Mouse (Mus musculus) heart, postnatal 25 days (tissue): ENCODE results near the gene Nxpe5. TPM values are rescaled to one million over a fixed set of nuclear protein-coding genes. Genes with fewer than 3 reads are reported as not detected.

ENCODE experiments used
- DNase-seq: peaks from one replicate; pipeline ENCODE4 v3.0.0; 2022; ENCODE audit warnings: low spot score
- intact Hi-C: fragments of 180-260 bp; cut with DNase I; formaldehyde crosslinking; loops from one replicate; pipeline ENCODE4 v1.15.1; 2025
- total RNA-seq, 2 experiments: library from RNA; stranded (reverse); gene quantifications; 2 replicates each; pipeline ENCODE4 v1.2.3; 2021

The Nxpe5 gene
- total RNA-seq, 2 experiments from 2014 or later, result 0.96 to 1.2 TPM

- no peak for DNase-seq
- intact Hi-C loops, result no loop called here
Measured at GRCm38 (mm10) chr5:138234224-138234623, 8.5 kb downstream of the Nxpe5 start.

DNA sequence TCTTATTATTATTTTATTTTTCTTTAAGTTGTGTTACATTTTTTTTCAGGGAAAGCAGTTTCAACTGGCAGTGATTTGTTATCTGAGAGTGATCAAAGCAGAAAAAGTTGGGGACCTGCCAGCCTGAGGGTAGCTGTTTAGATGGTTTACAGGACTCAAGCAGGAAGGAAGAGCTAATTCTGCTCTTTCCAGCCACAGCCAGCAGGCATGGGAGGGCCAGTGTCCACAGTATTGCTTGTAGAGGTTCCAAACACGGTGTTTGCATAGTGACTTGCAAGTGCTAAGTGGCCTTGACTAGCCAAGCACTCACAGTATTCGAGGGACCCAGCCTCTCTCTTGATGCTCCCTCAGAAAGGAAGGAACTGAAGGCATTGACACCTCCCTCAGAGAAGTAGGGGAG is 15.8 kb downstream of the Nxpe5 start:
- no peak for DNase-seq
- intact Hi-C loops, result no loop called here

DNA sequence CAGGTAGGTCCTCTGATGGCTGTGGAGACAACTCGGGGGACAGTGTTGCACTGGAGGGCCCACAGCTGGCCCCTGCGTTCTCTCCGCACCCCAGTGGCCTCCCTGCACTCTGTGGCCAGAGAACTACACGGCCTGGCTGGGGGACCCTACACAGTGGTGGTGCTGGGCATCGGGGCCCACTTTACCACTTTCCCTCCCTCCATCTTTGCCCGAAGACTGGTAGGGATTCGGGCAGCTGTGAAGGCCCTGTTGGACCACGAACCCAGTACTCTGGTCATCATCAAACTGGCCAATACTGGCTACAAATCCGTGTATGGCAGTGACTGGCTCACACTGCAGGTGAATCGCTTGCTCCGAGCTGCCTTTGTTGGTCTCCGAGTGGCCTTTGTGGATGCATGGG is 25.4 kb downstream of the Nxpe5 start:
- intact Hi-C loops, result no loop called here
- DNase-seq, result no peak

DNA sequence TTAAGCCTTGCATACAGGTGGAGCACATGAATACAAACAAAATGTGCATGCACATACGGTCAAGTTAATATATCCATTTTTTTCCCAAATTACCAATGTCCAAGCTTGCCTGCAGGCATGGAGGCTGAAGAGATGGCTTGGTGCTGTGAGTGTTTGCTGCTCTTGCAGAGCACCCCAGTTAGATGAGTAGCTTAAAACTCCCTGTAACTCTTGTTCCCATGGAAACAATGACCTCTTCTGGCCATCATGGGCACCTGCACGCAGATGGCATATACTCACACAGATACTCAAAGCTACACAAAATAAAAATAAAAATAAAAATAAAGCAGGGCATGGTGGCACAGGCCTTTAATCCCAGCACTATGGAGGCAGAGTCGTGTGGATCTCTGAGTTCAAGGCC is 27.4 kb downstream of the Nxpe5 start:
- DNase-seq, result no peak
- intact Hi-C loops, result no loop called here

DNA sequence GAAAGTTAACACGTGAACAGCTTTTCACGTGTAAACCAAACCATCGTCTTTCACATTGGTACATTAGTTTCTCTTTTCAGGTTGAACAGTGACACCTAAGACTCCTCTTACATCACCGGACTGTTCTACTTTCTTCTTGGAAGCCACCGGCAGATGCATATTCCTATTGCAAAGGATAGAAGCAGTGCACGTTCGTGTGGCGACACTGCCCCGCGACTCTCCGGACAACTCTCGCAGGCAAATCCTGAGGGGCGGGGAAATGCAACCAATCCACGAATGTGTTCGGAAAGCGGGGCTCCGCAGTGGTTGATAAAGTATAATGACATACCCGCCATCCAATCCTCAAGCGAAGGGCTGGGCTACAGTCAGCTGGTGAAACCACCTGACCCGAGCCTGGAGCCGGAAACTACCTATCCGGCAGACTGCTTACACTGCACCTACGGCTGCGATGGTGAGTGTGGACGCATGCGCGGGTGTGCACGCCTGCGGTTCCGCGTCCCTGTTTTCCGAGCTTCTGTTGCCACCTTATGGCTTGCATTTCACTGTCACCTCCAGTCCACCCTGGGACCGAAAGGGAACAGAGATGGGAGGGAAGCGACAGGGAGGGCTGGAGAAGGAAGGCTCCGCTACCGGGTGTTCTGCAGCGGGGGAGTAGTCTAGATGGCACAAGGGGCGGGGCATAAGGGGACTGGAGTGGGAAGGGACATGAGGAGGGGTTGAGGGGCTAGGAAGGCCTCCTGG is 29.8 kb downstream of the Nxpe5 start, which contains the start of gene Lamtor4:
Gene Lamtor4 (plus strand): TSS at position 130 of the 741 bp plus-strand sequence.
- peak; percentile 93 for DNase-seq
- intact Hi-C loops, result loop anchor here (5.0 kb wide), 1 partner anchor 367 kb away; the partner anchor contains the start of gene A430033K04Rik

GRCm38 (mm10) chr5:138256094-138256467 is 30.4 kb downstream of the Nxpe5 start:
- intact Hi-C loops, result loop anchor here (5.0 kb wide), 1 partner anchor 366 kb away; the partner anchor contains the start of gene A430033K04Rik
- no peak for DNase-seq

DNA sequence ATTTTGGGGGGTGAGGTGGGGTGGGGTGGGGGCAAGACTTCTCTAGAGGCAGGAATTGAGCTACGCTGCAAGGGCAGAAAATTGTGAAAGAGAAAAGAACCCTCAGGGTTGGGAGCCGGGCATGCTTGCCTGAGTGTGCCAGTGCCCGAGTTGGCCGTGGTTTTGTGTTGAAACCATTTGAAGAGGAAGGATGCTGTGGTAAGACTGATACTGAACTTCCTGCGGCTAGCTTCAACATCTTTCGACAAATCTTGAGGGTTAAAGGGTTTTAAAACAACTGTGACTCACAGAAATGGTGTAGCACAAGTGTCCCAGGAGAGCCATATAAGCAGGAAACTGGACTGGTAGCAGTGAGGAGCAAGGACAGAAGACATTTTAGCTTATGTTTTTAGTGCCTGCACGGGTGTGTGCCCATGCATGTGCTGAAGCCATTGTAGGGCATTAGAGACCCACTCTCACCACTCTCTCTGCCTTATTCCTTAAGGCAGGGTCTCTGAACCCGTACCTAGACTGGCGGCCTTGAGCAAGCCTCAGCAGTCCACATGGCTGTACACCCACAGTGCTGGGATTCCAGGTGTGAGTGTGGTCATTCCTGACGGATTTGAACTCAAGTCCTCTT is 31.4 kb downstream of the Nxpe5 start:
- DNase-seq, result no peak
- intact Hi-C loops, result loop anchor here (5.0 kb wide), 1 partner anchor 365 kb away; the partner anchor contains the start of gene A430033K04Rik

- no peak for DNase-seq
- intact Hi-C loops, result loop anchor here (5.0 kb wide), 1 partner anchor 365 kb away; the partner anchor contains the start of gene A430033K04Rik
Measured at GRCm38 (mm10) chr5:138257585-138257978, 31.9 kb downstream of the Nxpe5 start.

- DNase-seq, result no peak
- intact Hi-C loops, result loop anchor here (5.0 kb wide), 1 partner anchor 364 kb away; the partner anchor contains the start of gene A430033K04Rik
Measured at GRCm38 (mm10) chr5:138258078-138258477, 32.4 kb downstream of the Nxpe5 start.

- intact Hi-C loops, result loop anchor here (5.0 kb wide), 1 partner anchor 364 kb away; the partner anchor contains the start of gene A430033K04Rik
- DNase-seq, result no peak
Measured at GRCm38 (mm10) chr5:138258542-138258941, 32.8 kb downstream of the Nxpe5 start.

DNA sequence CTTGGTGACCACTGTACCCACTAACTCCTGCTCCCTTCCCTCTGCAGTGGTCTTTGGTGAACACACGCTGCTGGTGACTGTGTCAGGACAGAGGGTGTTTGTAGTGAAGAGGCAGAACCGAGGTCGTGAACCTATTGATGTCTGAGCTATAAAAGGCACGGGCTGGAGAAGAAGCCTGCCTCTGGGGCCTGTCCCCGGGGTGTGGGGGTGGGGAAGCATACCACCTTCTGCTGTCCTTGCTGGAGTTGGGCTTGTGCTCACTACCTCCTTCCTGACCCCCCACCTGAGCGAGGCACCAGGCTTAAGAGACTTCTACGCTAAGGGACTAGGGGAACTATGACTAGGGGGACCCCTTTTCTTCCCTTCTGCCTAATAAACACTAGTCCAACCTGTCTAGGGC is 33.3 kb downstream of the Nxpe5 start:
- DNase-seq, result no peak
- intact Hi-C loops, result loop anchor here (5.0 kb wide), 1 partner anchor 363 kb away; the partner anchor contains the start of gene A430033K04Rik

- intact Hi-C loops, result no loop called here
- DNase-seq, result no peak
Measured at GRCm38 (mm10) chr5:138260051-138260450, 34.4 kb downstream of the Nxpe5 start.

DNA sequence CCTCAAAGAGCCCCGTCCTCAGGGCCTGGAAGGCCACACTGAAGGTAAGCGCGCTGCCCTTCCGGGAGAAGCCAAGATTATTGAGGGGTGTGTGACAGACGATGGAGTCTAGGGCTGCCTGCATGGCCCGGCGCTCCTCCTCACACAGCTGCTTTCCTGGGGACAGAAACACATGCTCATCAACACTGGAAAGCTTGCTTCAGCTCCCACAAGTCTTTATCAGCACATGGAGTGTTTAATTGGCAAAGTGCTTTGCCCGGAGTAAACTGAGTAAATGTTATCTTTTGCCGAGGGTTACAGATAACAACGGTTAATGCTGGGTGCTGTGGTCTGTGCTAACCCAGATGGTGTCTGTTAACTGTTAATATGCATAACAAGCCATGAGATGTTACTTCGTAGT is 35.1 kb downstream of the Nxpe5 start:
- intact Hi-C loops, result no loop called here
- no peak for DNase-seq

- intact Hi-C loops, result no loop called here
- no peak for DNase-seq
Measured at GRCm38 (mm10) chr5:138262001-138262400, 36.3 kb downstream of the Nxpe5 start.

GRCm38 (mm10) chr5:138262582-138263240 is 37.0 kb downstream of the Nxpe5 start:
- DNase-seq, result no peak
- intact Hi-C loops, result no loop called here

DNA sequence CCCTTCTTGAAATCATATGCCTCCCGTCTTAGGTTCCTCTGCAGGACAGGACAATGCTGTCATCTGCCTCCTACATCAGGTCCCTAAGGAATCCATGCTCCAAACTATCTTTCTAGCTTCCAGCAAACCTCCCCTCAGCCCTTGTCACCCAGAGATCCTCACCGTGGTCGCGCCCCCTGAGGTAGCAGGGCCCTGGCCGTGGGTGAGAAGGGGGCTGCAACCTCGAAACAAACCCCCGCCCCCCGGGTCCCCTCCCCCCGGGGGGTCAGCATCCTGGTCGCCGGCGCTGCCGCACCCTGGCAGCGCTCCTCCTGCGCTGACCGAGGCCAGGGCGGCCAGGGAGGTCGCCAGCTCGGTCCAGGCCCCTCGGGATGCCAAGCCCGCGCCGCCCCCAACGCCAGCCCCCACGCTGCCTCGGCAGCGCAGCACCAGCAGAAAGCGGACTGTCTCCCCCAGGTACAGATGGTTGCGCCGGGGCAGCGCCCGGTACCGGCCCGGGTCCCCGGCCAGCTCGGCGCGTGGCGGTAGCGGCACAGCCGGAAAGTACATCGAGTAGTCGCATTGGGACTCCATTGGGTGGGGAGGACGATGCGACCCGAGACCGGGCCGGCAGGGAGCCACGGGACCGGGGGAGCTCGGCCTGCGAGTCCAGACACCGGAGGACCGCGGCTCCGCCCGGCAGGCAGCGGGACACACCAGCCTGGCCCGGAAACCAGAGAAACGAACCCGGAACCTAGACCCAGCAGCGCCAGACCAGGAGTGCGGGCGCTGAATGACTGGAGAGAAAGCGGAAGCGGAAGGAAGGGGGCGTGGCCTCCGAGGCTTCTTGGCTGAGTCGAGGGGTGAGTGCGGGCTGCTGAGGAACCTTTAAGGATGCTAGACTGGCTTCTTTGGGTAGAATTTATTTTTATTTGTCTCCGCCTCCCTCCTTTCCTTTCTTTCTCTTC is 37.8 kb downstream of the Nxpe5 start, which contains the start of gene BC037034:
Gene BC037034 (minus strand): TSS at position 774 of the 947 bp plus-strand sequence.
- intact Hi-C loops, result no loop called here

DNA sequence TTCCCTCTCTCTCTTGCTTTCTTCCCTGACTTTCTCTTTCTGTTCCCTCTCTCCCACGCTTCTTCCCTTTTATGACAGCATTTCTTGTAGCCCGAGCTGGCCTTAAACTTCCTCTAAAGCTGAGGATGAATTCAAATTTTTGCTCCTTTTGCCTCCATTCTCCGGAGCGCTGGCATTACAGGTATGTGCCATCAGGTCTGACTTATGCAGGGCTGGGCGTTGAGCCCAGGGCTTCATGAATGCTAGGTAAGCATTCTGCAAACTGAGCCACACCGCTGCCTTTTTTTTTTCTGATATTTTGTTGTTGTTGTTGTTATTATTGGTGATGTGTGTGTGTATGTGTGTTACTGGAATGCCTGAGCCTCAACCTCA is 38.5 kb downstream of the Nxpe5 start:
- intact Hi-C loops, result no loop called here
- DNase-seq, result no peak

More for the DNA sequence above, 37.8 kb downstream of the Nxpe5 start, which contains the start of gene BC037034:
- DNase-seq, result peak; percentile 81

- intact Hi-C loops, result no loop called here
- DNase-seq, result no peak
Measured at GRCm38 (mm10) chr5:138265712-138266111, 40.0 kb downstream of the Nxpe5 start.

GRCm38 (mm10) chr5:138267114-138267513 is 41.4 kb downstream of the Nxpe5 start:
- no peak for DNase-seq

More at GRCm38 (mm10) chr5:138267114-138267513, 41.4 kb downstream of the Nxpe5 start:
- intact Hi-C loops, result no loop called here
